Mouse (Mus musculus): Measurements from ENCODE around the gene Pip5kl1.

DNA sequence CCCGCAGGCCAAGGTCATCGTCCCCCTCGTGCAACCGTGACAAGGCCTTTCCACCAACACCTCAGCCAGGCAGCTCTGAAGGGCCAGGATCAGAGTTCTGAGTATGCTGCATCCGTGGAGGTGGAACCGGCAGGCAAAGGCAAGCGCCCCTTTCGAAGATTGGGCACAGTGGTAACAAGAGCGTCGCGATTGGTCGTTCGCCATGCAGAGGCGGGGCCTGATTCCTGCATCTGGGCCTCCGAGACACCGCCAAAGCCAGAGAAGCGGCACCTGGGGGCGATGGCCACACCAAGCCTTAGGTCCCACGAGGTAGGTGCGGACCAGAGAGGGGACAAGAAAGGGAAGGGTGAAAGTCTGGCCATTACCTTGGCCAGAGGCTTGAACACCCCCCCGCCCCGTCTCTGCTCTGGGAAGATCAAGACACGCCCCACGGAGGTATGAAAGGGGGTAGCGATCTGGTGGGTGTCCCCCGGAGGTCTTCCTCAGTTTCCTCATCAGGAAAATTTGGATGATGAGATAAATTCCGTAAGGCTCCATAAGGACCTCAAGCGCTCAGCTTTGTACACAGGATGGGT, 1.1 kb downstream of the Pip5kl1 start, which contains the start of gene 9430097D07Rik:
- TF ChIP-seq POLR2A (IDR thresholded peaks at IDR 0.05; ENCODE audit: control insufficient read depth, low read depth, low read length), result no peak
- TF ChIP-seq CTCF (IDR thresholded peaks at IDR 0.05; ENCODE audit: control insufficient read depth, insufficient read depth, insufficient replicate concordance, low read depth, low read length), result no peak
